Mouse (Mus musculus) CD8-positive naive resting alpha-beta T cell, adult 2 months (primary cell): ENCODE data around the gene Zbtb48.
"Not testable (repeated sequence)": the region's sequence is repeated elsewhere in the genome, so short reads cannot be mapped to it uniquely, and the experiment has no call there.

Source experiments
- DNase-seq, 2 experiments: peaks; one replicate each; pipeline ENCODE4 v3.0.0; 2022; ENCODE audit warnings: low read depth in 2 of 2, low spot score in 2 of 2

The Zbtb48 gene

DNA sequence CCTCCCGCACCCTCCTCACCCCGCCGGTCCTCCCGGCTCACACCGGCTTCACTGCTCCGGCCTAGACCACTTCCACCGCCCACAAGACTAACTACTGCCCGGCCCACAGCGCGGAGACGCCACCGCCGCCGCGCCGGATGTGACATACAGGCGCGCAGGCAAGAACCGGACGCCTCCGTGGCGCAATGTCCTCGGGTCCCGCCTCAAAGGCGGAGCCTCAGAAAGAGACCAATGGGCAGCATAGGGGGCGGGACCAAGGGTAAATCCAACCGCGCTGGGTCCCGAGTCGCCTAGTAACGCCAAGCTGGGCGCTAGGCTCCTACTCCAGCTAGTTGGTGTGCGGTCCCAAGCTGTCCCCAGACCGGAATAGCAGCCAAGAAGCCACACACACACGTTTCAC, at the start of gene Zbtb48:
Gene Zbtb48 (minus strand): TSS at position 148 of the 400 bp plus-strand sequence.
- DNase-seq, result peak; percentile 86 to 94

DNA sequence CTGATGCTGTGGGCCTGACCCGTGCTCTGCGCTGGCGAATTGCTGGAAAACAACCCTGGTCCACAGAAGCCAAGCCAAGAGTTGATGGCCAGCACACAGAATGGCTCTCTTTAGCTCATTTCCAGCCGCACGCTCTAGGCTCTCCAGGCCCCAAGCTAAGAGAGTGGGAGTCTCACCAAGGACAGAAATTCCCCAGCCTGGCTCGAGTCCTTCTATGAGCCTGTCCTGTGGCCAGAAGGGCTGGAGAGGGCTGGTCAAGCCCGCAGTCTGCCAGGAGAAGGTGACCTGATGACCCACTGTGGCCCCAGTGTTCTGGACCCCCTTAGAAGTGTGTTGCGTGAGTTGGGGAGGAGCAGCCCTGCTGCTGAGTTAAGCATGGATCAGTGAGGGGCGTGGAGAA, 49.7 kb upstream of the Zbtb48 start:
- no peak for DNase-seq

DNA sequence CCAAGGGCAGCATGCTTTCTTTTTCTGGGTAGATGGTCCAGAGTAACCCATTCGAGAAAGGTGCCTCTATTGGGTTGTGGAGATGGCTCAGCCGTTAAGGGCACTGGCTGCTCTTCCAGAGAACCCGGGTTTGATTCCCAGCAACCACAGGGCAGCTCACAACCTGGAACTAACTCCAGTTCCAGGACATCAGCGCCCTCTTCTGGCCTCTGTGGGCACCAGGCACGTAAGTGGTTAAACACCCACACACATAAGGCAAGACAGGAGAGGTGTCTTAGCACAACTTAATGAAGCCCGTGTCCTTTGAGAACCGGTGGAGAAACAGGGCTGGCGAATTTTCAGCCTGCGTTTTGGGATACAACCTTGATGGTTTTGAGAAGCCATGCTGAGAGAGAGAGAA, 47.1 kb upstream of the Zbtb48 start:
- DNase-seq, result no peak

DNA sequence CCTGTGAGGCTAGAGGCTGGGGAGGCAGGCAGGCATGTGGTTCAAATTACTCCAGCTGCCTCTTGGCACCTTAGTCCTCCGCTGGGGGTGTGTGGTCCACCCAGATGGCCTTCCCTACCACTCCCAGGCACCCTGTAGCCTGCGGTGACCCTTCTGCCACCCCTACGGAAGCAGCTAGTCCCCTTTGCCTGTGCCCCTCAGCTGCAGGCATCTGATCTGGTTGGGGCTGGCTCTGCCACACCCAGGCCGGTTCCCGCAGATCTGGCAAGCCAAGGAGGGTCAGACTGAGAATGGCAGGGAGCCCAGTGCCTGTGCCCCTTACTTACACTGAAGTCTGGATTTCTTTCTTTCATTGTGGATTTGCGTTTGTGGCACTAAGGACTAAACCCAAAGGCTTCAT, 46.2 kb upstream of the Zbtb48 start:
- no peak for DNase-seq

DNA sequence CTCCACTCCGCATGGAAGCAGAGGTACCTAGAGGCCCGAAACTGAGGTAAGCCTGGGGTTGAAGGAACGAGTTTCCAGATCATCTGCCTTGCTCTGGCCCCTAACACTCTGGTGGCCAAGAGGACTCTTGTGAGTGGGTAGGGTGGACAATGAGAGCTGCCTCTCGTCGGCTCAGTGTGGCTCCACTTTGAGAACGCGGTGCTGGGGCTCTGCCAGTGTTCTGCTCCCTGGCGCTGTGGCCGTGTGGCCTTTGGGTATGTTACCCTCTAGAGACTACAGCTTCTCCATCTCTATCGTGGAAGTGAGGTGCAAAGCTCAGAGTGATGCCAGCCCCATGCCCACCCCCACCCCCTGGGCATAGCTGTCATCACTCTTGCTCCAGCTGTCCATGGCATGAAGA, 45.2 kb upstream of the Zbtb48 start:
- no peak for DNase-seq

DNA sequence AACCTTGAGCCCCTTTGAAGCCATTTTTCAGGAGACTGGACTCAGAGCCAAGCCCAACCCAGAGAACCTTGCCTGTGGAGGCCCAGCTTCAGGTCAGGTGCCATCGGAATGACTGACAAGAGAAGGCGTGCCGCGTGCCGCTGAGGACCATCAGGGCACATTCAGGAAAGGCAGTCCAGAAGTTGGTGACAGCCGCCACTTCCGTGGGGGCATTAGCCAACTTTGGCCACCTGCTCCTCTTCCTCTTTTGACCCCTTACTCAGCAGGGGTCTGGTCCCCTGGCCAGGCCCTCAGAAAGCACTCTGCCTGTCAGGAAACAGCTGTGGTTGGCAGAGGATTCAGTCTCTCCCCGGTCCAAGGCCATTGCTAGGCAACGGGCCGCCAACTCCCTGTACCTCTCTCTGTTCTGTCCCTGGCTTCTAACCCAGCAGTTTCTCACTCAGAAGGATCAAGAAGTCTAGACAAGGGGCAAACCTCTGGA, 44.7 kb upstream of the Zbtb48 start, which contains the start of gene Plekhg5:
Gene Plekhg5 (plus strand): TSS at position 378 of the 481 bp plus-strand sequence.
- no peak for DNase-seq

DNA sequence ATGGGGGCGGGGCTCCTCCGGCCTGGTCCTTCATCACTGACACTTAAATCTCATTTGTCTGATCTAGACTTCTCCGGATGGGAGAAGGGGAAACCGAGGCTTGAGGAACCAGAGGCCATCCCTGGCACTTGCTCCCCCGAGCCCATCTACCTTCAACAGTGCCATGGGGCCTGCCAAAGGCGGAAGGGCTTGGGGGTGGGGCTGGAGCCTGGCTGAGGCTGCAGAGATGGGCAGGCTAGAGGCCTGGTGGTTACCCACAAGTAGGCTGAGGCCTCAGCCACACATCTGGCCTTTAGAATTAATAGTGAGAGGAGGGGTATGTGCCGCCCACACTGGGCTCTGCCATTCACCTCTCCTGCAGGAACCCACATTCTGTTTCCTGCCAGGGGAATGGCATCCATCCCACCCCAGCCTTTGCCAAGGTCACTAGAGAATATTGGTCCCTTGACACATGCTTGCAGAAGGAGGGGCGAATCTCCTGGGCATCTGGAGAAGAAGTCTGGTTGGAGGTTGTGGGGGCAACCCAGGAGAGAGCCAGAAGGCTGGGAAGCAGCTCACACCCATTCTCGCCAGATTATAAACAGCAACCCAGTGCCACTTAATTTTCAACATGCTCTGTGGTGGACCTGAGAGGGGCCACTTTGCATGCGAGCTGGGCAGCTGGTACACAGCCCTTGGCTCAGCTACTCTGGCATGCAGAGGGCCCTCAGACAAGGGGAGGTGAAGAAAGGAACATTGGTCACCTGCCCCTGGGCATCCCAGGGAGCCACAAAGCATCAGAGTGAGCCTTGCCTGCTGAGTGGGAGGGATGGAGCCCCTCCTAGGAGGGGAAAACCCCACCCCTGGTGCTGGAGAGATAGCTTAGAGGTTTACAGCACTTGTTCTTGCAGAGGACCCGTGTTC, 43.3 kb upstream of the Zbtb48 start:
- no peak for DNase-seq

DNA sequence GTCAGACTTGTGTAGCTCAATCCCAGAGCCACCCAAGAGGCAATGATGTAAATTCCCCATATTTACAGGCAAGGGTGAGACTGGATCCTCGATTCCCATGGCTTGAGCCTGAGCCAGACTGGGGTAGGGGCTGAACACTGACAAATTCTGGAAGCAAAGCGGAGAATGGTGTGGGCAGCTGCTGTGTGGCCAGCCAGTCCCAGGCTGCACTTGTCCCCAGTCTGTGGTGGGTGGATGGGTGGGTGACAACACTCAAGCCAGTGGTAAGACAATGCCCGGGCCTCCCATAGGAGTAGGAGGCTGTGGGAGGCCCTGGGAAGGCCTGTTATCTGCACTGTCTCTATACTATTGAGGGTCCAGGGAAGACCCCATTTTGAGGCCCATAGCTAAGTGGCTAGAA, 41.8 kb upstream of the Zbtb48 start:
- DNase-seq, result no peak

DNA sequence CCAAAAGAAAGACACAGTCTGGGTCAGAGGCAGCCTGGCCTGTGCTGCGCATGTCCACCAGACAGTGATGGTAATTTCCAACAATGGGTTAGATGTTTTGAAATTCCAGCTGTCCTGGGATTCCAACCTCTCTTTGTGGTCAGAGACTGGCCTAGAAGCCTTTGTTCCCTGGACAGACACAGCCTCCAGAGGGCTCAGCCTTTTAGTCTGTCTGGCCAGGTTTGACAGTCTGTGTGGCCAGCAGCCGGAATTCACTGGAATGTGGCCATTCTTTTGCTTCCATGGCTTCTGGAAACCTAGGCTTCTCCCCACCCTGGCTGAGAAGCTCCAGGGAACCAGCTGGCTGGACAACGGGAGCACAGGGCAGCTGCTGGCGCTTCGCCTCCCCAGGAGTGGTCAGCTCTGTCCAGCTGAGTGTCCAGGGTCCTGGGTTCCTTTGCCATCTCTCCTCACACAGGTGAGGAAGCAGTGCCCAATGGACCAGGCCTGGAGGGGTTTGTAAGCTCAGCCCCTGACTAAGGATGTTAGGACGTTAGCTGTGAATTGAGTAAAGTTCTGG, 40.8 kb upstream of the Zbtb48 start:
- no peak for DNase-seq

DNA sequence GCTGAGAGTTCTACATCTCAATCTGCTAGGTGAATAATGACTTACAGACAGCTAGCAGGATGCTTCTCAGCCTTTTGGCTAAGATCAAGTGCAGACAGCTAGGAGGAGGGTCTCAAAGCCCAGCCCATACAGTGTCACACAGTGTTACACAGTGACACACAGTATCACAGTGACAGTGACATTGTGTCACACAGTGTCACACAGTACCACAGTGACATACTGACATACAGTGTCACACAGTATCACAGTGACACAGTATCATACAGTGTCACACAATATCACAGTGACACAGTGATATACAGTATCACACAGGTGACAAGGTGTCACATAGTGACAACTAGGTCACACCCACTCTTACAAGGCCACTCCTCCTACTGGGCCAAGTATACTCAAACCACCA, 39.8 kb upstream of the Zbtb48 start:
- no peak for DNase-seq

DNA sequence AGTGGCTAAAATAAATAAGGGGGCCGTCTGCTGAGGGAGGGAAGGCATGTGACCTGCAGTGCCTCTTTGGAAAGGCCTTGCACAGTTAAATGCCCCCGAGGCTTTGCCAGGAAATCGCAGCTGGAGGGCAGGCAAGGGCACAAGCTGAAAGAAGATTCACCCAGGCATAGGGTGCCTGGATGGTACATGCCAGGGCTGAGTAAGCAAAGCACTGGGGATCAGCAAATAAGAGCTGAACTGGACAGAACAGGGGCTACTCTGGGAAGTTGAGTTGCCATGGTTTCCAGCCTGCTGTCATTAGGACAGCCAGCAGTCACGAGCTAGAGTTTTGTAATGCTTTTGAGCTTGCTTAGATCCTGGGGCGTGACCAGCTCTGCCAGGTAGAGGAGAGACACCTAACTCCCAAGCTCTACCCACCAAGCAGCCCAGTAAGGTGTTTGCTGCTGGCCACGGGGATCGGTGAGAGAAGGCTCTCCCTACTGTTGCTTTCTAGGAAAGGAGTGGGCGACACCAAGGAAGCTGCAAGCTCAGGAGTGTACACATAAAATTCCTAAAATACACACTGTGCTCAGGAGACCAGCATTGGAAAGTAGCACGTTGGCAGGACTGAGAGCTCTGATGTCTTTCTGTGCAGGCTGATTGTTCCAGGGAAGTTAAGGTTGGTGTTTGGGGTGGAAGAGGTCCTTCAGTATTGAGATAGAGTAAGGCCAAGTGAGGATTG, 35.1 kb upstream of the Zbtb48 start:
- no peak for DNase-seq

DNA sequence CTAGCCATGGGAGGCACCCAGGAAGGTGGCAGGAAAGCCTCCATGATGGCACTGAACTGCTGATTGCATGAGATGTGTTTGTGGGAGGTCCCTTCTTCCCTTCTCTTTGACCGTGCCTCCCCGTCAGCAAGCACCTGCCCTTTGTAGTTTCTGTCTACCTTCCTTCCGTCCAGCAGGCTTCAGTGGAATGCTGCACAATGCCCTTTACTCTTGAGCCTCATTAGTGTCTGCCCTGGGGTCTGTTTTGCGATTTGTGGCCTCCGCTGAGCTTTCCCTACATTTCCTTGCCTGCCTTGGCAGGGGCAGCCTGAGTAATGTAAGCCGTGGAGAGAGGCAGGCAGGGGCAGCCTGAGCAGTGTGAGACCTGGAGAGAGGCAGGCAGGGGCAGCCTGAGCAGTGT, 17.1 kb upstream of the Zbtb48 start:
- no peak for DNase-seq

DNA sequence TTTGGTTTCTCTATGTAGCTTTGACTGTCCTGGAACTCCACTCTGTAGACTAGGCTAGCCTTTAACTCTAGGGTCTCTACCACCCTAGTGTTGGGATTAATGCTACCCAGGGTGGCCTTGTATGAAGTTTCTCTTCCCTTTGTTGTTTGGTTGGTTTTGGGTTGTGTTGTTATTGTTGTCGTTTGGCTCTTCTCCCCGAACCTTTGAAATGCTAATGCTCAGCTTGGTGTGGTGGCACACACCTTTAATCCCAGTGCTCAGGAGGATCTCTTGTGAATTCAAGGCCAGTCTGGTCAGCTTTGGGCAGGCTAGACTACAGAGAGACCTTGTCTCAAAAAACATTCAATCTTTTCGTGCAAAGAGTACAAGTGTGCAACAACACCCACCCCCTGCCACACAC, 15.7 kb upstream of the Zbtb48 start:
- no peak for DNase-seq

DNA sequence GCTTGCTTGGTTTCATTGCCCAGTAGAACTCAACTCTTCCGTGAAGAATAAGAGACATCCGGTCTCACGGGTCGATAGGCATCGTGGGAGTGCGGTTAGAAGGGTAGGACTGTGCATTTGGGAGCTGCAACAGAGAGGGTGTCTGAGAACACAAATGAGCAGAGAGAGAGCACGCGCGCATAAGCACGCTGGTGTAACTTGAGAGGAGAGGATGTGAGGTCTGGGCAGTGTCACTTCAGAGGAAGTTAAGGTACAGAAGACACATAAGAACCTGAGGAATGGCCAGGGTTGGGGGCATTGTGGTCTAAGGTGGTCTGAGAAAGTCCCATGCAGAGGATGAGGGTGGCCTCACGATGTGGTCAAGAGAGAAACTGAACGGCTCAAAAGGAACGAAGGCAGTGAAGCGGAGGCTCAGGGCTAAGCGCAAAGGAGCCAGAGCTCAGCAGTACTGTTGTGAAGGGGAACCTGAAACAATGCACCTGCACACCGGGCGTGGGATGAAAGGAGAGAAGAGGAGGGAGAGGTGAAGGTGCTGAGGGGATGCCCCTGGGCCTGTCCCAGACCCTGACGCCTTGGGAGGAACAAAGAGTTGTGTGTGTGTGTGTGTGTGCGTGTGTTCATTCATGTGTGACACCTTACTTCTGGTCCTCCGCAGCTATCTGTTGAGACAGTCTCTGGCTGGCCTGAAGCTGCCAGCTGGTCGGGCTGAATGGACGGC, 14.6 kb upstream of the Zbtb48 start:
- DNase-seq, result no peak

DNA sequence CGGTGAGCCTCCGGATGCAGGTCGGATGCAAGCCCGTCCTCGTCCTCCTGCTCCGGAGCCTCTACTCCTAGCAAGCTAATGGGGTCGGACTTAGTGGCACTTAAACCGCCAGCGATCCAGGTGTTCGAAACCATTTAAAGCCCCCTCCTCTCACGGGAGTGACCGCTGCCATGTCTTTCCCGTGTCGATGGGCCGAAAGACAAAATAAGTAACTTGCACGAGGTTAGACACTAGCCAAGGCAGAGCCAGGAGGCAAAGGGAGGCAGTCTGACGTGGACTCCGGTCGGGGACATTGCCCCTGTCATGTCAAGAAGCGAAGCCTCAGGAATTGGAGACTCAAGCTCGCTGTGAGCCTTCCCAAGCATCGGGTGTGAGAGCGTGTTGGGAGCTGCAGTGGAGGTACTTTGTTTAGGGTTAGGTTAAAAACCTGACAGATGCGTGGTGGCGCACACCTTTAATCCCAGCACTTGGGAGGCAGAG, 12.4 kb upstream of the Zbtb48 start:
- no peak for DNase-seq

DNA sequence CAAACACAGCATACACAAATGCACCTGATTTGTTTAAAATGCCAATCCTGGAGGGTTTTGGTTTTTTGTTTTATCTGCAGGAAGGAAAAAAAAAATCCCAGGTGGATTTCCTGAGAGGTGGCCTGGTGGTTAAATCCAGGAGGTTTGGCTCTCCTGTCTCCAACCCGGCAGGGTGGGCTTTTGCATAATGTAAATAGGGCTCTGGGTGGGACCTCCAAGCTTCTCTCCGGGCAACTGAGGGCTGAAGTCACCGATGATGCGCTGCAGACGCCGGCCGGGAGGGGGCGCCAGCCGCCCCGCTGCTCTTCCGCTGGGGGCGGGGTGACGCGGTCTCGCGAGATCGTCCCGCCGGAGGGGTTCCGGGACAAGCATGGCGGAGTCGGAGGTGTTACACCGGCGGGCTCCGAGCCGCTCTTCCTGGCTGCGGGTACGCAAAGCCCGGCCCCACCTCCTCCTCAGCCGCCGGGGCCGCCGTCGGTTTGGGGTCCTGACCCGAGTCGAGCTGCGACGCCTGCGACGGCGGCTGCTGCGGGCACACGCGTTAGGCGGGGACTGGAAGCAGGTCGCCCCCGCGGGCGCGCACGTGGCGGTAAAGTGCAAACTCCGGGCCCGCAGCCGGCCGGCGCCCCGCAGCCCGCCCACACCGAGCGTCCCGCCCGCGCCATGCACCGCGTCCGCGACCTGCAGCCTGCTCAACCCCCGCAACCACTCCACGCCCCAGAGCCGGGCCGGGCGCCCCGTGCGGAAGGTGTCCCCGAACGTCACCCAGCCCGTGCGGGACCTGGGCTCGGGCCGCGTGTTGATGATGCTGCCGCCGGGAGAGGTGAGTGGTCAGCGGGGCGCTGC, 11.7 kb upstream of the Zbtb48 start, which contains the start of gene Nol9:
Gene Nol9 (plus strand): TSS at position 337 of the 846 bp plus-strand sequence.
- peak; percentile 96 for DNase-seq

DNA sequence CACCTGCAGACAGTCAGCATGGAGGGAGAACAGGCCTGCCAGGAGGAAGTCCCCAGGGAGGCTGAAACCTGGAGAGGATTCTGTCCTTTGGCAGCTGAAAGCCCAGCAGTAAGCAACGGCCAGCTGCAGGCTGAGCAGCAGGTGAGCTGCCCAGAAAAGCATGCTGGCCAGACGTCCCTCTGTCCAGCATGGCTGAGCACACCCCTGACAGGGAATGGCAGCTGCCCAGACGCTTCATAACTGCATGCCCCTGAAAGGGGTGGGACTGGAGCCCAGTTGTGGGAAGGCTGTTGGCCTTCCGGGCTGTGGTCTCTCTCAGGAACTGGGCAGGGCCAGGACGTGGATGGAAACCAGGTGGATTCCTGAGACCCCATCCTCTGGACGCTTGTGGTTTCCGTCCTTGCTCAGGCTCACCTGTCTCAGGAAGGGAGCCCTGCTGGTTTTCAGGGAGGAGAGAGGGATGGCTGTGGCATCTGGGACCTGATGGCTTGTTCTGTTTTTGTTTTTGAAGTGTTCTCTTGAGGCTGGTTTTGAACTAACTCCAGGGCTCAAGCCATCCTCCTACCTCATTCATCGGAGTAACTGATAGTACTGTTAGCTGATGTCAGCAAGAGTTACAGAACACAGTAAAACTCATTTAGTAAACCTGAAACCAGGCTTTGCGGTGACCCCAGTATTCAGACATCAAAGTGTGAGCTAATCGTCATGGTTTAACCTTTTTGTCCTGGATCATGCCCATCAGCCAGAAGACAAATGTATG, 10.9 kb upstream of the Zbtb48 start, which contains the start of gene Tas1r1:
Gene Tas1r1 (minus strand): TSS at position 344 of the 760 bp plus-strand sequence.
- DNase-seq, result no peak

DNA sequence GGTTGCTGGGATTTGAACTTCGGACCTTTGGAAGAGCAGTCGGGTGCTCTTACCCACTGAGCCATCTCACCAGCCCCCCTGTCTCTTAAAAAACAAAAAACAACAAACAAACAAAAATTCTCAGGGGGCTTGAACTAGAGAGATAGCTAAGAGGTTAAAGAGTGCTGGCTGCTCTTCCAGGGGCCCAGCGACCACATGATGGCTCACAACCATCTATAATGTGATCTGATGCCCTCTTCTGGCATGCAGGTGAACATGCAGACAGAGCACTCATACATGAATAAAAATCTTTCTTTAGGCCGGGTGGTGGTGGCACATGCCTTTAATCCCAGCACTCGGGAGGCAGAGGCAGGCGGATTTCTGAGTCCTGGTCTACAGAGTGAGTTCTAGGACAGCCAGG, 9.0 kb upstream of the Zbtb48 start:
- not testable (repeated sequence) for DNase-seq

DNA sequence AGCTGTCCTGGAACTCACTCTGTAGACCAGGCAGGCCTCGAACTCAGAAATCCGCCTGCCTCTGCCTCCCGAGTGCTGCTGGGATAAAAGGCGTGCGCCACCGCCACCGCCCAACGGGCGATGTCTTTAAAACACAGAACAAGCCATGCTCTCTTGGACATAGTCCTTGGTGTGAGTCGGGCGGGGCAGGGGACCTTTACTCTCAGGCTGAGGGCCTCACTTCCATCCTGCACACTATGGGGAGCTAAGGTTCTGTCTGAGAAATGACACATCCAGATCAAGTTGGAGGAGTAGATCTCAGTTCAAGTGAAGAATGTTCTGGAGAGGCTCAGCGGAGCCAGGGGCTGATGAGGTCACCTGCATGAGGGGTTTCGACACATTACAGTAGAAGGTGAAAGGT, 5.5 kb upstream of the Zbtb48 start:
- DNase-seq, result no peak
